Mouse (Mus musculus) liver, embryonic 13.5 days (tissue): ENCODE data around the gene Spin4. TPM values are rescaled to one million over a fixed set of nuclear protein-coding genes. Genes with fewer than 3 reads are reported as not detected.

Source experiments
- ATAC-seq: fragments of 200-750 bp; cut with Nextera tagmentation; 2 replicates; pipeline ENCODE4 v1.8.0; 2017; ENCODE audit warnings: low read depth, mild to moderate bottlenecking, moderate number of reproducible peaks, moderate library complexity
- DNase-seq: peaks from one replicate; pipeline ENCODE4 v3.0.0; 2022
- H3K27ac ChIP-seq: fragments of 300-500 bp; sonication (generic); 2 replicates; pipeline ENCODE4 v1.5.1; 2015; ENCODE audit warnings: moderate library complexity, mild to moderate bottlenecking, inconsistent platforms
- H3K27me3 ChIP-seq: fragments of 300-500 bp; sonication (generic); 2 replicates; pipeline ENCODE4 v1.6.1; 2015; ENCODE audit warnings: mild to moderate bottlenecking, inconsistent platforms
- H3K36me3 ChIP-seq: fragments of 300-500 bp; sonication (generic); 2 replicates; pipeline ENCODE4 v1.6.1; 2015; ENCODE audit warnings: mild to moderate bottlenecking, inconsistent platforms
- H3K4me1 ChIP-seq: fragments of 300-500 bp; sonication (generic); replicated peaks from 2 replicates; pipeline ENCODE4 v1.6.1; 2015; ENCODE audit warnings: inconsistent platforms
- H3K4me2 ChIP-seq: fragments of 300-500 bp; sonication (generic); 2 replicates; pipeline ENCODE4 v1.6.1; 2015; ENCODE audit warnings: inconsistent platforms, mild to moderate bottlenecking, moderate library complexity
- H3K4me3 ChIP-seq: fragments of 300-500 bp; sonication (generic); replicated peaks from 2 replicates; pipeline ENCODE4 v1.5.1; 2015; ENCODE audit warnings: mild to moderate bottlenecking, inconsistent platforms
- H3K9ac ChIP-seq: fragments of 300-500 bp; sonication (generic); 2 replicates; pipeline ENCODE4 v1.6.1; 2015; ENCODE audit warnings: mild to moderate bottlenecking, inconsistent platforms
- H3K9me3 ChIP-seq: fragments of 300-500 bp; sonication (generic); replicated peaks from 2 replicates; pipeline ENCODE4 v1.6.1; 2016; ENCODE audit warnings: inconsistent platforms
- WGBS: fragments of 180-500 bp; shearing (Covaris S2); methylation state at CpG from one replicate; pipeline ENCODE4 v1.1.7; 2015; ENCODE audit not compliant: insufficient replicate concordance; 5-methylcytosine and 5-hydroxymethylcytosine counted together
- polyA plus RNA-seq: library from polyadenylated mRNA; unstranded; fragments of >200 nt; fragmentation: Nextera tagmentation; extraction: Ambion mirVana; gene quantifications from 2 replicates; pipeline ENCODE4 v1.2.1, GENCODE M21; 2015

The Spin4 gene
- 1.1 and 1.4 TPM in 2 replicates for polyA plus RNA-seq

GRCm38 (mm10) chrX:95026361-95026892, at the start of gene Spin4:
TSS of gene Spin4 (minus strand) at chrX:95026682.
- H3K36me3 ChIP-seq = no peaks in the 10 kb centered on the region
- ATAC-seq (peak; percentile 85), DNase-seq (peak; percentile 44)
- H3K4me1 ChIP-seq = no peaks in the 10 kb centered on the region
- no peaks in the 10 kb centered on the region for H3K9me3 ChIP-seq
- H3K4me2 ChIP-seq = peak within 1 kb of the TSS; percentile 76
- peak within 1 kb of the TSS; percentile 57 for H3K9ac ChIP-seq
- H3K27me3 ChIP-seq = peaks cover 12% of the 10 kb centered on the region; the same call in 1 of the 2 replicates
- peak within 1 kb of the TSS; percentile 59 for H3K27ac ChIP-seq
- H3K4me3 ChIP-seq = peak within 1 kb of the TSS; percentile 60
- WGBS = 12% methylated on average over 30 of the region's 30 CpGs

GRCm38 (mm10) chrX:95027907-95028306, 1.4 kb upstream of the Spin4 start:
- WGBS = 57% methylated on average over 5 of the region's 5 CpGs
- H3K4me2 ChIP-seq = no peak overlapping the region
- H3K4me3 ChIP-seq = no peak overlapping the region
- H3K9ac ChIP-seq = no peak overlapping the region
- H3K36me3 ChIP-seq = no peaks in the 10 kb centered on the region
- no peak overlapping the region for H3K27ac ChIP-seq
- no peaks in the 10 kb centered on the region for H3K4me1 ChIP-seq
- no peaks in the 10 kb centered on the region for H3K9me3 ChIP-seq
- no peak for ATAC-seq
- no peak for DNase-seq
- H3K27me3 ChIP-seq = peaks cover 12% of the 10 kb centered on the region; the same call in 1 of the 2 replicates

GRCm38 (mm10) chrX:95025779-95026360, 612 bp downstream of the Spin4 start:
- DNase-seq = no peak
- H3K9me3 ChIP-seq = no peaks in the 10 kb centered on the region
- 22% methylated on average over 23 of the region's 23 CpGs for WGBS
- peak overlapping the region; percentile 60 for H3K4me3 ChIP-seq
- H3K27me3 ChIP-seq = peaks cover 12% of the 10 kb centered on the region; the same call in 1 of the 2 replicates
- H3K27ac ChIP-seq = no peak overlapping the region
- no peak; the same call in 1 of the 2 replicates for ATAC-seq
- H3K4me1 ChIP-seq = no peaks in the 10 kb centered on the region
- H3K4me2 ChIP-seq = peak overlapping the region; percentile 76
- no peaks in the 10 kb centered on the region for H3K36me3 ChIP-seq
- peak overlapping the region; percentile 57 for H3K9ac ChIP-seq

GRCm38 (mm10) chrX:95012033-95012432, 14.4 kb downstream of the Spin4 start:
- ATAC-seq = no peak
- H3K27me3 ChIP-seq = peaks cover 7% of the 10 kb centered on the region; the same call in 1 of the 2 replicates
- H3K27ac ChIP-seq = no peak overlapping the region
- H3K9me3 ChIP-seq = no peaks in the 10 kb centered on the region
- no peaks in the 10 kb centered on the region for H3K4me1 ChIP-seq
- 17% methylated on average over 4 of the region's 4 CpGs for WGBS
- H3K9ac ChIP-seq = no peak overlapping the region
- H3K4me3 ChIP-seq = no peak overlapping the region
- H3K36me3 ChIP-seq = no peaks in the 10 kb centered on the region
- H3K4me2 ChIP-seq = no peak overlapping the region
- no peak for DNase-seq

- ATAC-seq = no peak
Measured at GRCm38 (mm10) chrX:94998845-94999244, 27.6 kb downstream of the Spin4 start.

GRCm38 (mm10) chrX:94994113-94994512, 32.4 kb downstream of the Spin4 start:
- DNase-seq = no peak
- WGBS = 58% methylated on average over 3 of the region's 3 CpGs
- H3K27me3 ChIP-seq = peaks cover 13% of the 10 kb centered on the region; the same call in 1 of the 2 replicates
- H3K4me3 ChIP-seq = no peak overlapping the region
- peaks cover 11% of the 10 kb centered on the region; the same call in 1 of the 2 replicates for H3K4me1 ChIP-seq
- no peak for ATAC-seq
- H3K27ac ChIP-seq = no peak overlapping the region
- H3K9me3 ChIP-seq = no peaks in the 10 kb centered on the region
- no peak overlapping the region for H3K9ac ChIP-seq
- no peak overlapping the region for H3K4me2 ChIP-seq
- no peaks in the 10 kb centered on the region for H3K36me3 ChIP-seq

More at GRCm38 (mm10) chrX:94998845-94999244, 27.6 kb downstream of the Spin4 start:
- H3K27me3 ChIP-seq = peaks cover 2% of the 10 kb centered on the region; the same call in 1 of the 2 replicates
- no peaks in the 10 kb centered on the region for H3K4me1 ChIP-seq
- H3K9ac ChIP-seq = no peak overlapping the region
- WGBS = 83% methylated on average over 11 of the region's 11 CpGs
- H3K36me3 ChIP-seq = no peaks in the 10 kb centered on the region
- no peak overlapping the region for H3K4me3 ChIP-seq
- no peak overlapping the region for H3K27ac ChIP-seq
- H3K9me3 ChIP-seq = no peaks in the 10 kb centered on the region
- no peak for DNase-seq
- no peak overlapping the region for H3K4me2 ChIP-seq

GRCm38 (mm10) chrX:94990903-94991302, 35.6 kb downstream of the Spin4 start:
- WGBS = 54% methylated on average over 2 of the region's 2 CpGs
- no peak overlapping the region; the same call in 1 of the 2 replicates for H3K9ac ChIP-seq
- peaks cover 15% of the 10 kb centered on the region; the same call in 1 of the 2 replicates for H3K27me3 ChIP-seq
- H3K4me2 ChIP-seq = peak overlapping the region; percentile 62
- H3K36me3 ChIP-seq = no peaks in the 10 kb centered on the region
- no peaks in the 10 kb centered on the region for H3K9me3 ChIP-seq
- peaks cover 11% of the 10 kb centered on the region; the same call in 1 of the 2 replicates for H3K4me1 ChIP-seq
- no peak overlapping the region; the same call in 1 of the 2 replicates for H3K4me3 ChIP-seq
- ATAC-seq (no peak), DNase-seq (no peak)
- H3K27ac ChIP-seq = no peak overlapping the region

- no peak overlapping the region for H3K27ac ChIP-seq
- DNase-seq (peak; percentile 9), ATAC-seq (peak; percentile 53; the same call in 1 of the 2 replicates)
- H3K4me2 ChIP-seq = peak overlapping the region; percentile 62
- no peaks in the 10 kb centered on the region for H3K36me3 ChIP-seq
- H3K9ac ChIP-seq = peak overlapping the region; percentile 47
- peak overlapping the region; percentile 40 for H3K4me3 ChIP-seq
- peaks cover 11% of the 10 kb centered on the region; the same call in 1 of the 2 replicates for H3K4me1 ChIP-seq
- H3K27me3 ChIP-seq = peaks cover 15% of the 10 kb centered on the region; the same call in 1 of the 2 replicates
- 18% methylated on average over 29 of the region's 29 CpGs for WGBS
- no peaks in the 10 kb centered on the region for H3K9me3 ChIP-seq
Measured at GRCm38 (mm10) chrX:94990080-94990825, 36.2 kb downstream of the Spin4 start.

Other genes starting within 250 kb of the Spin4 start
- gene Arhgef9, start 170.2 kb upstream of the Spin4 start, polyA plus RNA-seq = 1.1 and 1.5 TPM in 2 replicates